Mouse (Mus musculus): ENCODE results near the gene Zfpm1.

DNA sequence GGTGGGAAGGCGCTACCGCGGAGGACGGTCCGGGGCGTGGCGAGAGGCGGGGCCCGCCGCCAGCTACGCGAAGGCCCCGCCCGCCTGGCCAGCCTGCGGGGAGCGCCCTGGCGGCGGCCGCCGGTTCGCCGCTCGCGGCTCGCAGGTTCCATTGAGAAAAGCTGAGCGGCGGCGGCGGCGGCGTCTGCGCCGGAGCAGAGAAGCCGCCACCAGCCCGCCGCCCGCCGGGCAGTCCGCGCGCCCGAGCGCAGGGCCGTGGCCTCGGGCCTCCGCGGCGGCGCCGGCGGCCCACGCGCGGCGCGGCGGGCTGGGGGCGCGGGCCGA lies at the start of gene Zfpm1:
- TF ChIP-seq CTCF (IDR thresholded peaks at IDR 0.05; ENCODE audit: control insufficient read depth, insufficient read depth, insufficient read length): no peak
- no peak for TF ChIP-seq USF1 (IDR thresholded peaks at IDR 0.05; ENCODE audit: low read depth)
- TF ChIP-seq FOSL1 (IDR thresholded peaks at IDR 0.05; ENCODE audit: insufficient read depth, low read length, poor library complexity, severe bottlenecking): no peak

All from C2C12 (cell line).